Mouse (Mus musculus) heart, embryonic 16.5 days (tissue): ENCODE measurements around the gene Hspb7. TPM values are rescaled to one million over a fixed set of nuclear protein-coding genes. Genes with fewer than 3 reads are reported as not detected.

Experiments used
- ATAC-seq: fragments of 200-750 bp; cut with Nextera tagmentation; replicated peaks from 2 replicates; pipeline ENCODE4 v1.8.0; 2017; ENCODE audit warnings: moderate number of reproducible peaks; ENCODE audit not compliant: insufficient read depth, low FRiP score; ENCODE audit errors: extremely low read depth
- H3K27ac ChIP-seq: fragments of 300-500 bp; sonication (generic); 2 replicates; pipeline ENCODE4 v1.5.1; 2014; ENCODE audit warnings: mild to moderate bottlenecking, low read length, control low read depth, moderate library complexity
- H3K27me3 ChIP-seq: fragments of 300-500 bp; sonication (generic); 2 replicates; pipeline ENCODE4 v1.6.1; 2014; ENCODE audit warnings: low read length, mixed read lengths; ENCODE audit not compliant: control insufficient read depth, insufficient read depth
- H3K36me3 ChIP-seq: fragments of 300-500 bp; sonication (generic); 2 replicates; pipeline ENCODE4 v1.6.1; 2014; ENCODE audit not compliant: control insufficient read depth, insufficient read depth
- H3K4me1 ChIP-seq: fragments of 300-500 bp; sonication (generic); 2 replicates; pipeline ENCODE4 v1.6.1; 2014; ENCODE audit warnings: low read length, mixed read lengths; ENCODE audit not compliant: control insufficient read depth, insufficient read depth
- H3K4me2 ChIP-seq: fragments of 300-500 bp; sonication (generic); 2 replicates; pipeline ENCODE4 v1.6.1; 2014; ENCODE audit warnings: low read depth, mild to moderate bottlenecking, control low read depth, low read length
- H3K4me3 ChIP-seq: fragments of 300-500 bp; sonication (generic); 2 replicates; pipeline ENCODE4 v1.5.1; 2014; ENCODE audit warnings: mild to moderate bottlenecking, control low read depth, low read length
- H3K9ac ChIP-seq: fragments of 300-500 bp; sonication (generic); 2 replicates; pipeline ENCODE4 v1.6.1; 2014; ENCODE audit warnings: low read length, control low read depth
- H3K9me3 ChIP-seq: fragments of 300-500 bp; sonication (generic); replicated peaks from 2 replicates; pipeline ENCODE4 v1.6.1; 2016; ENCODE audit warnings: low read length; ENCODE audit not compliant: control insufficient read depth
- WGBS: fragments of 180-500 bp; shearing (Covaris S2); extraction: QIAGEN DNeasy Blood & Tissue Kit; methylation state at CpG from one replicate; pipeline ENCODE4 v1.1.7; 2014; 5-methylcytosine and 5-hydroxymethylcytosine counted together
- polyA plus RNA-seq: library from polyadenylated mRNA; unstranded; fragments of >200 nt; fragmentation: Nextera tagmentation; extraction: Ambion mirVana; gene quantifications from 2 replicates; pipeline ENCODE4 v1.2.1, GENCODE M21; 2015

Hspb7 gene
- polyA plus RNA-seq, 1 experiment from 2014 or later, result 293 TPM

DNA sequence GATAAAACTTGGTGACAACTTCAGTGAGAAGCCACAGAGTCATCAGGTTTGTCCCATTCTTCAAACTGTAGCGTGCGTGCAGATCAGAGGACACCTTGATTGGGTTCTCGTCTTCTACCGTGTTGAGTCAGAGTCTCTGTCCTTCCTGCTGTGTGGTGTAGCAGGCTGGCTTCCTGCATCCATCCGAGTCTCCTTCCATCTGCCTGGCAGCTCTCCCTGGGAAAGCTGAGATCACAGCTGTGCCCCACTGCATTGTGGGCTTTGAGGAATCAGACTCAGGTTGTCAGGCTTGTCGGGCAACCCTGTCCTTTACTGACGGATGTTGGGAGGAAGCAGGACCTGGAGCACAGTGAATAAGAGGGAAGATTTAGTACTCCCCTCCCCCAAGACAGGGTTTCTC is 25.6 kb downstream of the Hspb7 start:
- H3K4me3 ChIP-seq, result no peak overlapping the region
- H3K9ac ChIP-seq, result no peak overlapping the region
- 66% methylated on average over 7 of the region's 7 CpGs for WGBS
- peaks cover 9% of the 10 kb centered on the region; the same call in 1 of the 2 replicates for H3K36me3 ChIP-seq
- ATAC-seq, result no peak
- H3K27ac ChIP-seq, result no peak overlapping the region
- no peaks in the 10 kb centered on the region for H3K9me3 ChIP-seq
- H3K4me2 ChIP-seq, result no peak overlapping the region
- H3K4me1 ChIP-seq, result peaks cover 16% of the 10 kb centered on the region
- H3K27me3 ChIP-seq, result no peaks in the 10 kb centered on the region

GRCm38 (mm10) chr4:141451251-141451650 is 30.7 kb downstream of the Hspb7 start:
- ATAC-seq, result no peak
- Histone ChIP-seq H3K9ac (no peak overlapping the region), H3K9me3 (no peaks in the 10 kb centered on the region), H3K4me1 (no peaks in the 10 kb centered on the region; the same call in 1 of the 2 replicates), H3K27ac (no peak overlapping the region), H3K27me3 (no peaks in the 10 kb centered on the region), H3K36me3 (peaks cover 9% of the 10 kb centered on the region; the same call in 1 of the 2 replicates), H3K4me2 (no peak overlapping the region), H3K4me3 (no peak overlapping the region)
- 89% methylated on average over 2 of the region's 2 CpGs for WGBS

DNA sequence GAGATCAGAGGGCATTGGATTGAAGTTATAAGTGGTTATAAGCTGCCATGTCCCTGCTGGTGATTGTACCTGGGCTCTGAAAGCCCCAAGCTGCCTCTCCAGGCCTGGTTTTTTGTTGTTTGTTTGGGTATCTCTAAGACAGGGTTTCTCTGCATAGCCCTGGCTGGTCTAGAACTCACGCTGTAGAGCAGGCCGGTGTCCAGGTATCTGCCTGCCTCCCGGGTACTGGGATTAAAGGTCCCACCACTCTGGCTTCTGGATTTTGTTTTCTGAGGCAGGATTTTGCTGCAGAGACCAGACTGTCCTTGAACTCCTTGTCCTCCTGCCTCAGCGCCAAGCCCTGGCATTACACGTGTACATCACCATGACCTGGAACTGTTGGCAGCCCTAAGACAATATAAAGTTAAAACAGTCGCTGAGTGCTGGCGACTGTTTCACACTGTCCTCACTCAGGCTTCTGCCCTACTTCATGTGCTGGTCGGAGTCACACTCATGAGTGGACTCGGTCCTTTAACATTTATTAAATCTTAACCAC is 31.4 kb downstream of the Hspb7 start:
- WGBS, result 90% methylated on average over 9 of the region's 9 CpGs
- Histone ChIP-seq H3K36me3 (peaks cover 9% of the 10 kb centered on the region; the same call in 1 of the 2 replicates), H3K27me3 (no peaks in the 10 kb centered on the region), H3K4me2 (no peak overlapping the region), H3K4me1 (no peaks in the 10 kb centered on the region), H3K9ac (no peak overlapping the region), H3K4me3 (no peak overlapping the region), H3K27ac (no peak overlapping the region), H3K9me3 (no peaks in the 10 kb centered on the region)
- no peak for ATAC-seq

DNA sequence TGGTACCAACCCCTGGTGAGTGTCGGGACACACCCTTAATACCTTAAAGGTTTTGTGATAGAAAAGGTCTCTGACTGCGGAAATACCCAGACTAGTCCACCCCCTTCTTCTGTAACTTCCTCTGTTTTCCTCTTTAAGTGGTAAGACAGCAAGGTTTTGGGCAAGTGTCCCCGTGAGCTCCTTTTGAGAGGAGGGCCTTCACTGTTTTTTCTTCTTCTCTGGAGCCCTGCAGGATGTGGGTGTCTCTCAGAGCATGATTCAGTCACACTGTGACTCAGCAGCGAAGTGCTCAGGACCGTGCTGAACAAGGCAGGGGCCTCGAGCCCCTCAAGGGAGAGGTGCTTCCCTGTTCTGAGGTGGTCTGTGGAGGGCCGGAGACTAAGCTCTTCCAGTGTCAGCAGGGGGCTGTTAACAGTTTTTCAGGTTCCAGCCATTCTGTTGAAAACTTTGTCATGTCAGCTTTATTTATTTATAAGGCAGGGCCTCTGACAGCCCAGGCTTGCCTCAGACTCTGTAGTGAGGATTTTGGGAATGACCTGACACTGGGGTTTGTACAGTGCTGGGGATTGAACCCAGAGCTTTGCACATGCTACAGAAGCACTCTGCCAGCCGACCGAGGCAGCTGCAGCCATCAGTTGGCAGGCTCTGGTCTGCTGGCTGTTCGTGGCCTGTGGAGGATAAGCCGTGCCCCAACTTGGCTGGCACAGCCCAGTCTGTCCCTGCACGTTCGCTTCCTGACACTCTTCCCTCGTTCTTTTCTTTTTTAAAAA is 34.2 kb downstream of the Hspb7 start:
- Histone ChIP-seq H3K4me3 (no peak overlapping the region), H3K9me3 (no peaks in the 10 kb centered on the region), H3K4me2 (no peak overlapping the region), H3K36me3 (0 out of 2 replicates have a peak, but pooled peaks cover 1% of the 10 kb centered on the region), H3K27ac (no peak overlapping the region), H3K4me1 (peaks cover 12% of the 10 kb centered on the region), H3K9ac (no peak overlapping the region), H3K27me3 (no peaks in the 10 kb centered on the region)
- ATAC-seq, result no peak; the same call in 1 of the 2 replicates
- 66% methylated on average over 14 of the region's 14 CpGs for WGBS

DNA sequence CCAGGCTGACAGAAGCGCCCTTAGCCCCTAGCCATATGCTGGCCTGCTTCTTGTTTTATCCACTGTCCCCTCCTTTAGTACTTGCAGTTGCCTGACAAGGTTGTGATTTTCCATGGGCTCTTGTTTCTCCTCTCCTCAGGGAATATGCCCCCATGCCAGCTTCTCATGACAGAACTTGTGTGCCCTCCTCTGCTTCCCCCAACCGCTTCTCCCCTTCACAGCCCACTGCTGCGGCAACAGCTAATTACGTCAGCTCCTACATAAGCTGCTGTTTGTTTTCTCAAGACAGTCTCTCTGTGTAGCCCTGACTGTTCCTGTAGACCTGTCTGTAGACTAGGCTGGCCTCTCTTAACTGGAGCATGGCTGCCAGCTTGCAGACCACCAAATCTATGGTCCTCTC is 34.9 kb downstream of the Hspb7 start:
- Histone ChIP-seq H3K4me3 (no peak overlapping the region), H3K36me3 (0 out of 2 replicates have a peak, but pooled peaks cover 2% of the 10 kb centered on the region), H3K9ac (no peak overlapping the region), H3K27me3 (no peaks in the 10 kb centered on the region), H3K4me2 (no peak overlapping the region), H3K4me1 (peaks cover 12% of the 10 kb centered on the region), H3K9me3 (no peaks in the 10 kb centered on the region), H3K27ac (no peak overlapping the region)
- no peak for ATAC-seq
- WGBS, result 86% methylated on average over 4 of the region's 4 CpGs

DNA sequence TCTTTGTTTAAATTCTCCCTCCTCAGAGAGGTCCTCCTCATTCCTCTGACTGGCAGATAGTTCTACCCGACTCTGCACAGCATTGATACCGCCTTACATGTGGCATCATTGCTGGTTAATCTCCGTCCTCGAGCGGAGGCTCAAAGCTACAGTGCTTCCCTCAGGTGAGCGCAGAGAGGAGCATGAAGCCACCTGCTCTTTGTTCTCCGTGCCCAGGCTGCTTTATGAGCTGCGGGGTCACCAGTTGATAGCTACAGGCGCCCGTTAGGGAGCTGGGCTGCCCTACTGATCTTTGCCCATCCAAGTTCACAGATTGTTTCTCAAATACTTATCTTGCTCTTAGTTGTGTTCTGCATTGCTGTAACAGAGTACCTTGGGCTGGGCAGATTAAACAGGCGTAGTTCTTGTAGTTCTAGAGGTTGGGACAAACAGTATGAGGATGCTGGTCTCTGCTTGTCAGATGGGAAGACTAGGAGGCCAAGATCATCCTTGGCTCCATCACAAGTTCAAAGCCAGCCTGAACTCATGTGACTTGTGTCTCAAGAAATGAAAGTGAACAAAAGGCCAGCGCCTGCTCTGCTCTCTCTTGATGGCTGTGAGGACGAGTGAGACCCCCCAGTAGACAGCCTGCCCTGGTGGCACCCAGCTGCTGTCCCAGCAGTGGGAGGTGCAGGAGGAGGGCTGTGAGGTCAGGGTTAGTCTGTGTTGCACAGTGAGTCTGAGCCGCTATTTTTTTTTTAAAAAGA is 35.8 kb downstream of the Hspb7 start:
- Histone ChIP-seq H3K4me2 (no peak overlapping the region), H3K9ac (no peak overlapping the region), H3K4me3 (no peak overlapping the region), H3K27me3 (no peaks in the 10 kb centered on the region), H3K4me1 (peaks cover 12% of the 10 kb centered on the region), H3K36me3 (0 out of 2 replicates have a peak, but pooled peaks cover 2% of the 10 kb centered on the region), H3K27ac (no peak overlapping the region), H3K9me3 (no peaks in the 10 kb centered on the region)
- WGBS, result 89% methylated on average over 14 of the region's 14 CpGs
- no peak for ATAC-seq

- Histone ChIP-seq H3K9me3 (no peaks in the 10 kb centered on the region), H3K4me2 (no peak overlapping the region), H3K9ac (no peak overlapping the region), H3K4me1 (peaks cover 12% of the 10 kb centered on the region), H3K27ac (peak overlapping the region; percentile 44; the same call in 1 of the 2 replicates), H3K36me3 (peaks cover 6% of the 10 kb centered on the region; the same call in 1 of the 2 replicates), H3K27me3 (no peaks in the 10 kb centered on the region), H3K4me3 (no peak overlapping the region)
- peak; percentile 47; the same call in 1 of the 2 replicates for ATAC-seq
- WGBS, result 27% methylated on average over 7 of the region's 7 CpGs
These were observed 37.7 kb downstream of the Hspb7 start for GRCm38 (mm10) chr4:141458236-141458635.

DNA sequence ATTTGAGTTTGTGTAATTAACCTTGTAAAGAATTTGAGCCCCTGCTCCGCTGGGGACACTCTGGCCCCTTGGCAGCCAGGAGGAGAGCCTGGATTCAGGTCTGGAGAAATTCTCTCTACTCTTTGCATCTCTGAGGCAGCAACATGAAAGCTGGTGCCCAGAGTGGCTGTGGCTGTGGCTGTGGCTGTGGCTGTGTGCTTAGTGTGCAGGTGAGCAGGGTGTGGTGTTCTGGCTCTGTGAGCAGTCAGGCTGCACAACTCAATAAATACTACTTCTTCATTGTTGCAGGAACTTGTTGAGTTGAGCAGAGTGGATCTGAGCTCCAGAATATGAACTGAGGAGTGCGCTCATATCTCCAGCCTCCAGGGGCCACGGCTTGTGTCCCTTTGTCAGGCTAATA is 38.3 kb downstream of the Hspb7 start:
- Histone ChIP-seq H3K27me3 (no peaks in the 10 kb centered on the region), H3K4me2 (no peak overlapping the region), H3K36me3 (peaks cover 8% of the 10 kb centered on the region), H3K4me1 (peaks cover 12% of the 10 kb centered on the region), H3K9ac (no peak overlapping the region), H3K27ac (no peak overlapping the region), H3K9me3 (no peaks in the 10 kb centered on the region), H3K4me3 (no peak overlapping the region)
- no peak for ATAC-seq
- 82% methylated on average over 3 of the region's 3 CpGs for WGBS

GRCm38 (mm10) chr4:141459766-141460165 is 39.2 kb downstream of the Hspb7 start:
- WGBS, result 82% methylated on average over 9 of the region's 9 CpGs
- no peaks in the 10 kb centered on the region for H3K27me3 ChIP-seq
- H3K9ac ChIP-seq, result no peak overlapping the region
- peaks cover 17% of the 10 kb centered on the region for H3K36me3 ChIP-seq
- no peak overlapping the region for H3K4me3 ChIP-seq
- peaks cover 12% of the 10 kb centered on the region for H3K4me1 ChIP-seq
- H3K9me3 ChIP-seq, result no peaks in the 10 kb centered on the region
- no peak overlapping the region for H3K4me2 ChIP-seq
- ATAC-seq, result no peak
- no peak overlapping the region for H3K27ac ChIP-seq
